Mouse (Mus musculus) liver, embryonic 16.5 days (tissue): Measurements from ENCODE around the gene Pfkp. TPM values are rescaled to one million over a fixed set of nuclear protein-coding genes. Genes with fewer than 3 reads are reported as not detected.

Experiments used
- ATAC-seq: fragments of 200-750 bp; cut with Nextera tagmentation; 2 replicates; pipeline ENCODE4 v1.8.0; 2017; ENCODE audit warnings: low read depth, mild to moderate bottlenecking, moderate number of reproducible peaks, moderate library complexity
- H3K27ac ChIP-seq: fragments of 300-500 bp; sonication (generic); 2 replicates; pipeline ENCODE4 v1.5.1; 2014; ENCODE audit warnings: mild to moderate bottlenecking, low read length
- H3K27me3 ChIP-seq: fragments of 300-500 bp; sonication (generic); 2 replicates; pipeline ENCODE4 v1.6.1; 2014; ENCODE audit warnings: low read depth, low read length, mixed read lengths; ENCODE audit not compliant: control insufficient read depth, insufficient read depth
- H3K36me3 ChIP-seq: fragments of 300-500 bp; sonication (generic); 2 replicates; pipeline ENCODE4 v1.6.1; 2014; ENCODE audit warnings: mild to moderate bottlenecking; ENCODE audit not compliant: control insufficient read depth, insufficient read depth
- H3K4me1 ChIP-seq: fragments of 300-500 bp; sonication (generic); 2 replicates; pipeline ENCODE4 v1.6.1; 2014; ENCODE audit warnings: low read depth, low read length, mixed read lengths; ENCODE audit not compliant: control insufficient read depth
- H3K4me2 ChIP-seq: fragments of 300-500 bp; sonication (generic); 2 replicates; pipeline ENCODE4 v1.6.1; 2014; ENCODE audit warnings: low read depth, low read length, mixed read lengths
- H3K4me3 ChIP-seq: fragments of 300-500 bp; sonication (generic); 2 replicates; pipeline ENCODE4 v1.5.1; 2014; ENCODE audit warnings: low read depth, mild to moderate bottlenecking, low read length
- H3K9ac ChIP-seq: fragments of 300-500 bp; sonication (generic); 2 replicates; pipeline ENCODE4 v1.6.1; 2014; ENCODE audit warnings: low read depth, low read length
- H3K9me3 ChIP-seq: fragments of 300-500 bp; sonication (generic); replicated peaks from 2 replicates; pipeline ENCODE4 v1.6.1; 2016; ENCODE audit warnings: low read length; ENCODE audit not compliant: control insufficient read depth
- WGBS: fragments of 180-500 bp; shearing (Covaris S2); extraction: QIAGEN DNeasy Blood & Tissue Kit; methylation state at CpG from one replicate; pipeline ENCODE4 v1.1.7; 2014; ENCODE audit not compliant: insufficient replicate concordance; 5-methylcytosine and 5-hydroxymethylcytosine counted together
- polyA plus RNA-seq: library from polyadenylated mRNA; unstranded; fragments of >200 nt; fragmentation: Nextera tagmentation; extraction: Ambion mirVana; gene quantifications from 2 replicates; pipeline ENCODE4 v1.2.1, GENCODE M21; 2015

Gene Pfkp
- polyA plus RNA-seq, 1 experiment from 2014 or later = 5.6 TPM

- no peak overlapping the region for H3K27ac ChIP-seq
- WGBS = 47% methylated on average over 3 of the region's 3 CpGs
- ATAC-seq = no peak
- H3K9me3 ChIP-seq = no peaks in the 10 kb centered on the region
- H3K4me1 ChIP-seq = no peaks in the 10 kb centered on the region
- no peaks in the 10 kb centered on the region for H3K27me3 ChIP-seq
- H3K4me3 ChIP-seq = no peak overlapping the region
- H3K9ac ChIP-seq = no peak overlapping the region
- no peak overlapping the region for H3K4me2 ChIP-seq
- H3K36me3 ChIP-seq = no peaks in the 10 kb centered on the region
These were observed 22.6 kb downstream of the Pfkp start for GRCm38 (mm10) chr13:6625942-6626341.

DNA sequence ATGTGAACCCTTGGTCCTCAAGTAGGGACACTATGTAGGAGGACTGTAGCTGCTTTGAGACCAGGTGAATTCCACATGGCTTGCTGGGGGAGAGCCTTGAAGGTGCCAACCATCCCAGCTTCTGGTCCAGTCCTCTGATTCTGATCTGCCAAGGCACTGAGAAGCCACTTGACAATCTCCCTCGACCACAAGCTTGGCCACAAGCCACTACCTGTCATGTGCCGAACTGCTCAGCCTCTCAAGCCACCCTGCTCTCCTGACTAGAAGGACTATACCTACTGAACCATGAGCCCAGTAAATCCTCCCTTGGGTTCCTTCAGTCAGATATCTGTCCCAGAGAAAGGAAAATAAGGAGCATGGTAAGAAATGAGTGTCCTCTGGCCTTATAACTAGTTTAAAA, 24.0 kb downstream of the Pfkp start:
- 27% methylated on average over 2 of the region's 2 CpGs for WGBS
- H3K4me1 ChIP-seq = no peaks in the 10 kb centered on the region
- H3K9ac ChIP-seq = no peak overlapping the region
- no peak overlapping the region for H3K4me2 ChIP-seq
- H3K9me3 ChIP-seq = no peaks in the 10 kb centered on the region
- H3K4me3 ChIP-seq = no peak overlapping the region
- no peak overlapping the region for H3K27ac ChIP-seq
- no peaks in the 10 kb centered on the region for H3K27me3 ChIP-seq
- no peaks in the 10 kb centered on the region for H3K36me3 ChIP-seq
- no peak for ATAC-seq

GRCm38 (mm10) chr13:6624121-6624520, 24.5 kb downstream of the Pfkp start:
- H3K4me1 ChIP-seq = no peaks in the 10 kb centered on the region
- H3K36me3 ChIP-seq = no peaks in the 10 kb centered on the region
- H3K27me3 ChIP-seq = no peaks in the 10 kb centered on the region
- H3K27ac ChIP-seq = no peak overlapping the region
- H3K4me2 ChIP-seq = no peak overlapping the region
- 45% methylated on average over 4 of the region's 4 CpGs for WGBS
- no peak overlapping the region for H3K9ac ChIP-seq
- H3K9me3 ChIP-seq = no peaks in the 10 kb centered on the region
- H3K4me3 ChIP-seq = no peak overlapping the region
- ATAC-seq = no peak

DNA sequence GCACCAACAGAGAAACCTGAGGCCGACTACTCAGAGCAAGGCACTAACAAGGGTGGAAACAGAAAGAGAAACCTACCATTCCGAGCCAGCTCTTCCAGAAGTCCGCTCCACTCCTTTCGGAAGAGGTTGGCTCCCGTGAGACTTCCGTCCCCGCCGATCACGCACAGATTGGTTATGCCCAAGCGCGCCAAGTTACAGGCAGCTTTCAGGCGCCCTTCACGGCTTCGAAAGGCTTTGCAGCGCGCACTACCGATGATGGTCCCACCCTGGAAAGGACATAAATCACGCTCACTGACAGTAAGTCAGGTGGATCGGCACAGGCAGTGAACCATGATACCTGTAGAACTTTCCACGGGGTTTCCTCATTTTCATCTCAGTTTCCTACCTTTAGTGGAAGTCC, 26.7 kb downstream of the Pfkp start:
- no peak for ATAC-seq
- Histone ChIP-seq H3K9me3 (no peaks in the 10 kb centered on the region), H3K9ac (no peak overlapping the region), H3K27me3 (no peaks in the 10 kb centered on the region), H3K36me3 (no peaks in the 10 kb centered on the region), H3K27ac (no peak overlapping the region), H3K4me3 (no peak overlapping the region), H3K4me1 (no peaks in the 10 kb centered on the region), H3K4me2 (no peak overlapping the region)
- WGBS = 87% methylated on average over 20 of the region's 20 CpGs

GRCm38 (mm10) chr13:6620250-6620649, 28.3 kb downstream of the Pfkp start:
- ATAC-seq = no peak
- Histone ChIP-seq H3K9me3 (no peaks in the 10 kb centered on the region), H3K4me3 (no peak overlapping the region), H3K27ac (no peak overlapping the region), H3K4me1 (no peaks in the 10 kb centered on the region), H3K36me3 (no peaks in the 10 kb centered on the region), H3K4me2 (no peak overlapping the region), H3K9ac (no peak overlapping the region), H3K27me3 (no peaks in the 10 kb centered on the region)
- WGBS = 58% methylated on average over 3 of the region's 3 CpGs

- no peaks in the 10 kb centered on the region for H3K27me3 ChIP-seq
- no peak for ATAC-seq
- WGBS = 69% methylated on average over 3 of the region's 3 CpGs
- no peak overlapping the region for H3K4me2 ChIP-seq
- H3K27ac ChIP-seq = no peak overlapping the region
- no peak overlapping the region for H3K4me3 ChIP-seq
- H3K9me3 ChIP-seq = no peaks in the 10 kb centered on the region
- H3K4me1 ChIP-seq = no peaks in the 10 kb centered on the region
- H3K9ac ChIP-seq = no peak overlapping the region
- no peaks in the 10 kb centered on the region for H3K36me3 ChIP-seq
These were observed 29.9 kb downstream of the Pfkp start for GRCm38 (mm10) chr13:6618711-6619110.

DNA sequence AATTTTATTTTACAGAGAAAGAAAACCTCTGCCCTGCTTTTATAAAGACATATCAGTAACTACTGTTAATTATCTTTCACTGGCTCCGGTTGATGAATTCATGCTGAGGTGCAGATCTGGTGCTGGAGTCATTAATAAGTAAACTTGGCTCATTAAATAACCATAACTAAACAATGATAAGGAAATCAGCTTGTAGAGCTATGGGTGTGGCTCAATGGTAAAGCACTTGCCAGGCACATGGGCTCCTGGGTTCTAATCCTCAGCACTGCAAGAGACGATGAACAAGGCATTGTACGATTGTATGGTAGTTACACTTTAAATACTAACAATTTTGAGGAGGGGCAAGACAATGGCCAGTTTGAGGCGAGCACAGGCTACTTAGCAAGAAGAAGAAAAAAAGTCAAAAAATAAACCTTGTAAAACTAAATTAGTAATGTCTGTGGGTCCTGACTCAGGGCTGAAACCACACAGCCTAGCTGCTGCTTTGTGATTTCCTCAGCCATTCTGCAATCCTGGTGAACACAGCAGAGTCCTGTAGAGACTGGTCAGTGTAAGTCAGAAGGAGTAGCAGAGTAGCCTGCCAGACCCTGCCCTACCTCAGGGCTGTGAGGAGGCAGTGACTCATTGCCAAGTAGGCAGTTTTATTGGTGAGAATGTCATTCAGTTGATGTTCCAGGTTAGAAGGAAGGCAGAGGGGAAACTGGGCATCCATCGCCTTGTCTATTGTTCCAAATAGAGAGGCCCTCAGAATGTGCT, 34.7 kb downstream of the Pfkp start:
- H3K4me2 ChIP-seq = no peak overlapping the region
- ATAC-seq = no peak
- H3K4me3 ChIP-seq = no peak overlapping the region
- WGBS = 72% methylated on average over 5 of the region's 5 CpGs
- H3K9ac ChIP-seq = no peak overlapping the region
- no peaks in the 10 kb centered on the region for H3K9me3 ChIP-seq
- no peaks in the 10 kb centered on the region for H3K4me1 ChIP-seq
- H3K36me3 ChIP-seq = no peaks in the 10 kb centered on the region
- H3K27ac ChIP-seq = no peak overlapping the region
- H3K27me3 ChIP-seq = no peaks in the 10 kb centered on the region

- H3K4me1 ChIP-seq = no peaks in the 10 kb centered on the region
- 73% methylated on average over 10 of the region's 10 CpGs for WGBS
- H3K27ac ChIP-seq = no peak overlapping the region
These were observed 45.7 kb downstream of the Pfkp start for GRCm38 (mm10) chr13:6602786-6603409.

GRCm38 (mm10) chr13:6601676-6602075, 46.9 kb downstream of the Pfkp start:
- ATAC-seq = no peak
- H3K36me3 ChIP-seq = no peaks in the 10 kb centered on the region

More at GRCm38 (mm10) chr13:6602786-6603409, 45.7 kb downstream of the Pfkp start:
- H3K9ac ChIP-seq = no peak overlapping the region
- H3K9me3 ChIP-seq = no peaks in the 10 kb centered on the region
- H3K4me3 ChIP-seq = no peak overlapping the region
- no peaks in the 10 kb centered on the region for H3K36me3 ChIP-seq
- no peak for ATAC-seq
- H3K27me3 ChIP-seq = no peaks in the 10 kb centered on the region
- H3K4me2 ChIP-seq = no peak overlapping the region

More at GRCm38 (mm10) chr13:6601676-6602075, 46.9 kb downstream of the Pfkp start:
- Histone ChIP-seq H3K9me3 (no peaks in the 10 kb centered on the region), H3K4me2 (no peak overlapping the region), H3K4me1 (no peaks in the 10 kb centered on the region), H3K27me3 (no peaks in the 10 kb centered on the region), H3K9ac (no peak overlapping the region), H3K27ac (no peak overlapping the region), H3K4me3 (no peak overlapping the region)
- 68% methylated on average over 2 of the region's 2 CpGs for WGBS
